Mouse (Mus musculus) testis, adult 2 months (tissue): ENCODE results near the gene Osbpl2. TPM values are rescaled to one million over a fixed set of nuclear protein-coding genes. Genes with fewer than 3 reads are reported as not detected.
A peak's percentile ranks its signal among the peaks of the same experiment; 100 is the strongest.

Source experiments
- H3K27ac ChIP-seq: fragments of 200-500 bp; 2 replicates; pipeline ENCODE4 v1.5.1; 2012; ENCODE audit warnings: low read depth, low read length; ENCODE audit not compliant: control insufficient read depth, insufficient read depth
- H3K27me3 ChIP-seq: fragments of 200-500 bp; 2 replicates; pipeline ENCODE4 v1.6.1; 2012; ENCODE audit warnings: mild to moderate bottlenecking, low read length, moderate library complexity; ENCODE audit not compliant: control insufficient read depth, insufficient read depth
- H3K36me3 ChIP-seq: fragments of 200-500 bp; 2 replicates; pipeline ENCODE4 v1.6.1; 2012; ENCODE audit warnings: mild to moderate bottlenecking, low read length; ENCODE audit not compliant: control insufficient read depth, insufficient read depth
- H3K4me1 ChIP-seq: fragments of 200-500 bp; 2 replicates; pipeline ENCODE4 v1.6.1; 2012; ENCODE audit warnings: low read length; ENCODE audit not compliant: control insufficient read depth, insufficient read depth
- H3K4me3 ChIP-seq: fragments of 200-500 bp; 2 replicates; pipeline ENCODE4 v1.5.1; 2012; ENCODE audit warnings: low read depth, mild to moderate bottlenecking, low read length, moderate library complexity, mixed read lengths; ENCODE audit not compliant: control insufficient read depth
- CTCF ChIP-seq: fragments of 200-500 bp; IDR thresholded peaks from 2 replicates; pipeline ENCODE4 v1.5.1; 2012; ENCODE audit warnings: low read depth, mild to moderate bottlenecking, inconsistent platforms, low read length, moderate library complexity; ENCODE audit not compliant: control insufficient read depth, insufficient read depth, insufficient replicate concordance
- POLR2A ChIP-seq: fragments of 200-500 bp; IDR thresholded peaks from 2 replicates; pipeline ENCODE4 v1.6.1; 2012; ENCODE audit warnings: low read depth, mild to moderate bottlenecking, inconsistent platforms, low read length, moderate library complexity; ENCODE audit not compliant: control insufficient read depth
- polyA plus RNA-seq: library from polyadenylated mRNA; depleted of rRNA; stranded (reverse); fragments of >200 nt; gene quantifications from 2 replicates; pipeline ENCODE4 v1.2.3, GENCODE M21; 2012

Osbpl2 gene
- polyA plus RNA-seq, 1 experiment: 16.0 TPM

DNA sequence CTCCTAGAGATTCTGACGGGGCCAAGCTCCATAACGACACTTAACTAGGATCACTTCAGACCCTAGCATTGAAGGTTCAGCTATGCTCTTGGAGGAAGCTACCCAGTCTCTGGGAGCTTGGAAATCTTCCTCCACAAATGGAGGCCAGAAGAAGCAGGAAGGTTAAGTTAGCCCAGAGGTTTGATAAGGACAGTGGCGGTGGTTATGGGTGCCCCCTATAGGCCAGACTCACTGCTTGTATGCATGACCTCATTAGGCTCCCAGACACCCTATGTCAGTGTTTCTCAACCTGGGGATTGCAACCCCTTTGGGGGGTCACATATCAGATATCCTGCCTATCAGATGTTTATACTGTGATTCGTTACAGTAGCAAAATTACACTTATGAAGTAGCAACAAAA is 12.0 kb upstream of the Osbpl2 start:
- H3K4me1 ChIP-seq: peaks cover 19% of the 10 kb centered on the region
- TF ChIP-seq POLR2A (no peak), CTCF (no peak)
- H3K36me3 ChIP-seq: no peaks in the 10 kb centered on the region
- H3K27ac ChIP-seq: no peak overlapping the region
- H3K27me3 ChIP-seq: no peaks in the 10 kb centered on the region
- H3K4me3 ChIP-seq: no peak overlapping the region

DNA sequence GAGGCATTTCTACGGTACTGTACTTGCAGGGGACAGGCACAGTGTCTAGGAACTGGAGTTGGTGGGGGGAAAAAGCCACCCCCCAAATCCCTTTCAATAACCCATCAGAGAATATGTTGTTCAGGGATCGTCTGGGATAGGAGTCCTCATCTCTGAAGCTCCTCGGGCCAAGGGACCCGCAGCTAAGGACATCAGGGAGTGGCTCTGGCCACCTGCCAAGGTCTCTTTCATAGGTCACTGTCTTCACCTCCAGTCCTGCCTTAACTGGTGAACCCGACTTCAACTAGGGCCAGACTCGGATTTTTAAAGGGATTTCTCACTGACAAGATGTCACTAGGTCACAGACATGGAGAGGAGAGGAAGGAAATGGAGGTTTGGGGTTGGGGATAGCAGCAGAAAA is 10.8 kb upstream of the Osbpl2 start:
- no peaks in the 10 kb centered on the region for H3K27me3 ChIP-seq
- TF ChIP-seq POLR2A: no peak
- TF ChIP-seq CTCF: no peak
- H3K4me1 ChIP-seq: peaks cover 16% of the 10 kb centered on the region
- no peak overlapping the region for H3K27ac ChIP-seq
- no peak overlapping the region for H3K4me3 ChIP-seq
- no peaks in the 10 kb centered on the region for H3K36me3 ChIP-seq

DNA sequence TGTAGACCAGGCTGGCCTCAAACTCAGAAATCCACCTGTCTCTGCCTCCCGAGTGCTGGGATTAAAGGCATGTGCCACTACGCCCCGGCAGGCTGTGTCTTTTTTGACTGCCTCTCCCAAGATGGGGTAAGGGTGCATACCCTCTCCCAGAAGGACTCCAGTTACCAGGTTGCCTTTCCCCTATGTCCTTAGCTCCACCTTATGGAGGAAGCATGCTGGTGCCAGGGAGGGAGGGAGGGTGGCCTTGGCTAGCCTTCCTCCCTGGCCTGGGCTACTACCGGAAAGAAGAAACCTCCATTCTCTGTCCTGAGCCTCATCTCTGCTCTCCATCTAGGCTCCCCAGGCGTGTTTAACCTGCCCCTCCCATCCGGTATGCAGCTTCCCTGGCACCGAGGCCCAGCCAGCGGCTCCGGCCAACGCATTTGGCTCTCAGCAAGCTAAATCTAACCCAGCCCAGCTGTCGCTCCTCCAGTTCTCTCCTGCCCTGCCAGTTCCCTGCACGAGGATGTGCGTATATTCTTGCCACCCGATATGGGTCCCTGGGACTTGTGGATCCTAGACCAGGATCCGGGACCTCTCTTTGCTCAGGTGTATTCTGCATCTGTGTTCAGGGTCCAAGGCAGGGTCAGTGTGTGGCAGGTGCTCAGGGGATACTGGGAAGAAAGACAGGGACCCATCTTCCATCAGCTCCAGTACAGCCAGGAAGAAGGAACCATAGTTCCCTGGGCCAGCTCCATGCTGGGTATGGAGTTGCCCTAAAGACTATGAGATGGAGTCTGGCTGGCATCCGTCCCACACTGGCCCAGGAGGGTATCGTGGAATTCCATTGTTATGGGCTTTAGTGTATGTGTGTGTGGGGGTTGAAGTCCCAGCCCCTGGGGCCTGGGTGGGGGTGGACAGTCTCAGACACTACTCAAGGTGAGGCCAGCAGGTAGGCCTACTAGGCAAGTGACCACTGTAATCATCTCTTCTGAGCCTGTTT is 4.9 kb upstream of the Osbpl2 start:
- H3K36me3 ChIP-seq: no peaks in the 10 kb centered on the region
- no peak overlapping the region for H3K27ac ChIP-seq
- H3K4me3 ChIP-seq: no peak overlapping the region
- TF ChIP-seq POLR2A: no peak
- no peak for TF ChIP-seq CTCF
- H3K4me1 ChIP-seq: peaks cover 15% of the 10 kb centered on the region
- H3K27me3 ChIP-seq: no peaks in the 10 kb centered on the region

DNA sequence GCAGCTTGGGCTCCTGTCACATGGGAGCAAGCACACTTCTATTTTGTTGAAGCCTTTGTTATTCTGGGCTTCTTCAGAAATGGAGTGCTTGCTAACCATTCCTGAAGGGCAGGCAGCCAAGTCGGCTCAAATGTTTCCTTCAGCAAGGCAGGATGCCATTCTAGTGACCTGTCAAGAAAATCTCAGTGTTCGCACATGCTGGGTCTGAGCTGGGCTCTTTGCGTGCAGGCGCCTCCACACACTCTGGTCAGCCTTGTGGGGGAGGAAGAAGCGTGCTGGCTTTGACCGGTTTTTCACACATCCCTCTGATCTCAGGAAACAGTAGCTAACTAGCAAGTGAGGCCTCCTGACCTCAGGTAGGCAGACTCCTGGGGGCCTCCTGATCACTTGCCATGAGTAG is 3.8 kb upstream of the Osbpl2 start:
- no peak overlapping the region for H3K4me3 ChIP-seq
- no peaks in the 10 kb centered on the region for H3K27me3 ChIP-seq
- no peak for TF ChIP-seq POLR2A
- TF ChIP-seq CTCF: no peak
- H3K27ac ChIP-seq: no peak overlapping the region
- H3K36me3 ChIP-seq: no peaks in the 10 kb centered on the region
- peaks cover 17% of the 10 kb centered on the region for H3K4me1 ChIP-seq

DNA sequence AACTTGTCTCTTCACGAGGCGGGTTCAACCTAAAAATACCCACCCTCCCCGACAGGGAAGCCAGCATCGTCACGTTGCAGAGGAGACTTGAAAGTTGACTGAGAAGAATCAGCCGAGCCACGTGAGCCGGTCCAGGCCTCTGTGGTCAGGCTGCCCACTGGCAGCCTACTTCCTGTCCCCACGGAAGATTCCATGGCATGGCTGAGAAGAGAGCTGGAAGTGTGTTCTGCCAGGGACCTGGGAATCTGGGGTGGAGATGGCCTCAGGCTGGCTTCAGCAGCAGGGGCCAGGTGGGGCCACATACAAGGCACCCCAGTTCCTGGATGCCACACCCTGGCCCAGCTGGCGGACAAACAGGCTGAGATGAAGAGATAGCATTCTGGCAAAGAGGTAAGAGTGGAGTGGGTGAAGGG is 3.0 kb upstream of the Osbpl2 start:
- no peaks in the 10 kb centered on the region for H3K27me3 ChIP-seq
- H3K36me3 ChIP-seq: no peaks in the 10 kb centered on the region
- peaks cover 17% of the 10 kb centered on the region for H3K4me1 ChIP-seq
- H3K27ac ChIP-seq: no peak overlapping the region
- TF ChIP-seq CTCF (no peak), POLR2A (no peak)
- H3K4me3 ChIP-seq: no peak overlapping the region

DNA sequence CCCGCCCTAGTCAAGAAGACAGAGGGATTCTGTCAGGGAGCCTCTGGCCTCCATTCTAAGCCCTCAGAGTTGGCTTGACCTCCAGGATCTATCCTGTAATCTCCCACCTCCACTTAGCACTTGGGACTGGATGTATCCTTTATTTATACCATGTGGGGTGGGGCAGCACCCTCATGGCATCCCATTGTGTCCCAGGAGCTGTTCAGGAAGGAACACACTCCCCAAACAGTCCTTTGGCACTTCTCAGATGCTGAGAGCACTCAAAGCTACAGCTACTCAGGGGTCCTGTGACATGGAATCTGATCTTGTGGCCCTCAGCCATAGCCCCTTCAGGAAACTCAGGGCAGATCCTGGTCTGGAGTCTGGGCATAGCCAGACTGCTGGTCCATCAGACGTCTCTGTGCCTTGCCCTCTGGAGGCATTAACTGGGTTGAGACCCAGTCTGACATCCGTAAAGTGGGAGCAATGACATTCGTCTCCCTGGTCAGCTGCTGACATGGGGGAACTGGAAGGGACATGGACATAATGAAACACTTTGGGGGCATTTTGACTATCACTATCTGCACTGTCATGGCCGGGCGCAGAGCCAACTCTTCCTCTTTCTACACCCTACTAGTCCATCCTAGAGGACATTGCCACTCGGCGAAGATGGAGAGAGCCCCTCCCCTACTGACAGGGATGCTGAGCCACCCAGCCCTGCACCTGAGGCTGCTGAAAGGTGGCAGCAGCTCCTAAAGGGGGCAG is 2.2 kb upstream of the Osbpl2 start:
- peaks cover 17% of the 10 kb centered on the region for H3K4me1 ChIP-seq
- no peaks in the 10 kb centered on the region for H3K36me3 ChIP-seq
- H3K27me3 ChIP-seq: no peaks in the 10 kb centered on the region
- no peak for TF ChIP-seq CTCF
- TF ChIP-seq POLR2A: no peak
- H3K4me3 ChIP-seq: peak overlapping the region; percentile 89
- no peak overlapping the region for H3K27ac ChIP-seq
